Mouse (Mus musculus) hindbrain, embryonic 15.5 days (tissue): ENCODE data around the gene Olfr1501. TPM values are rescaled to one million over a fixed set of nuclear protein-coding genes. Genes with fewer than 3 reads are reported as not detected.
"Not testable (repeated sequence)": the region's sequence is repeated elsewhere in the genome, so short reads cannot be mapped to it uniquely, and the experiment has no call there.

ENCODE experiments used
- ATAC-seq: fragments of 200-750 bp; cut with Nextera tagmentation; 2 replicates; pipeline ENCODE4 v1.8.0; 2017; ENCODE audit warnings: low read depth, moderate number of reproducible peaks, moderate TSS enrichment; ENCODE audit not compliant: low FRiP score
- H3K27ac ChIP-seq: fragments of 300-500 bp; sonication (generic); replicated peaks from 2 replicates; pipeline ENCODE4 v1.5.1; 2015; ENCODE audit warnings: mild to moderate bottlenecking, inconsistent platforms
- H3K27me3 ChIP-seq: fragments of 300-500 bp; sonication (generic); 2 replicates; pipeline ENCODE4 v1.6.1; 2015; ENCODE audit warnings: control low read depth, inconsistent platforms
- H3K36me3 ChIP-seq: fragments of 300-500 bp; sonication (generic); 2 replicates; pipeline ENCODE4 v1.6.1; 2015; ENCODE audit warnings: control low read depth, inconsistent platforms
- H3K4me1 ChIP-seq: fragments of 300-500 bp; sonication (generic); replicated peaks from 2 replicates; pipeline ENCODE4 v1.6.1; 2015; ENCODE audit warnings: control low read depth, inconsistent platforms
- H3K4me2 ChIP-seq: fragments of 300-500 bp; sonication (generic); 2 replicates; pipeline ENCODE4 v1.6.1; 2015; ENCODE audit warnings: moderate library complexity, mild to moderate bottlenecking, inconsistent platforms
- H3K4me3 ChIP-seq: fragments of 300-500 bp; sonication (generic); 2 replicates; pipeline ENCODE4 v1.5.1; 2015; ENCODE audit warnings: mild to moderate bottlenecking, inconsistent platforms
- H3K9ac ChIP-seq: fragments of 300-500 bp; sonication (generic); 2 replicates; pipeline ENCODE4 v1.6.1; 2015; ENCODE audit warnings: inconsistent platforms
- H3K9me3 ChIP-seq: fragments of 300-500 bp; sonication (generic); 2 replicates; pipeline ENCODE4 v1.6.1; 2016; ENCODE audit warnings: control low read depth, inconsistent platforms
- WGBS: fragments of 180-500 bp; shearing (Covaris S2); methylation state at CpG from one replicate; pipeline ENCODE4 v1.1.7; 2015; 5-methylcytosine and 5-hydroxymethylcytosine counted together
- polyA plus RNA-seq: library from polyadenylated mRNA; unstranded; fragments of >200 nt; fragmentation: Nextera tagmentation; extraction: Ambion mirVana; gene quantifications from 2 replicates; pipeline ENCODE4 v1.2.1, GENCODE M21; 2015

Olfr1501 gene
- not detected in 2 replicates for polyA plus RNA-seq

DNA sequence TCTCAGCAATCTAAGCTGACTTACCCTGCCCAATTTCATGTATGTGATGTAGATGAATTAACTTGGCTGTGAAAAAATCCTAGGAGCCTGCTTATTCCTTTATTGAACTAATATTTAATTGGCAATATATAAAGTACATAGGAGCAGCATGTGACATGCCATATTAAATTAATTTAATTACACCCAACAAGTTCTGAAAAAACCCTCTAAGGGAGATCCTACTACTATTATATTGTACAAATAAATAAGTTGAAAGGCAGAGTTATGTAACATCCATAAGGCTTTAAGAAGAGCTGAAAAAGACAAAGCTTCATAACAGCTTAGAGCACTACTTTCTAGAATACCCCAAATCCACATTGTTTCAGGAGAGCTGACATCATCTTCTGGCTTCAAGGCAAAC, at the start of gene Olfr1501:
Gene Olfr1501, minus strand, starts transcription at position 101 of the 400 bp plus-strand sequence.
- H3K9ac ChIP-seq, H3K4me2 ChIP-seq, ATAC-seq, H3K36me3 ChIP-seq, H3K27ac ChIP-seq, H3K4me1 ChIP-seq, H3K4me3 ChIP-seq, H3K9me3 ChIP-seq, H3K27me3 ChIP-seq: not testable (repeated sequence)

GRCm38 (mm10) chr19:13897828-13898227, 47.3 kb upstream of the Olfr1501 start, which contains the start of gene Olfr1504:
TSS of gene Olfr1504 (minus strand) at chr19:13897928.
- Histone ChIP-seq H3K27me3 (no peaks in the 10 kb centered on the region), H3K9me3 (no peaks in the 10 kb centered on the region), H3K36me3 (no peaks in the 10 kb centered on the region), H3K4me3 (no peak within 1 kb of the TSS), H3K4me2 (no peak within 1 kb of the TSS), H3K9ac (no peak within 1 kb of the TSS), H3K4me1 (no peaks in the 10 kb centered on the region), H3K27ac (no peak within 1 kb of the TSS)
- no peak for ATAC-seq
- WGBS: 72% methylated on average over 1 of the region's 1 CpGs

DNA sequence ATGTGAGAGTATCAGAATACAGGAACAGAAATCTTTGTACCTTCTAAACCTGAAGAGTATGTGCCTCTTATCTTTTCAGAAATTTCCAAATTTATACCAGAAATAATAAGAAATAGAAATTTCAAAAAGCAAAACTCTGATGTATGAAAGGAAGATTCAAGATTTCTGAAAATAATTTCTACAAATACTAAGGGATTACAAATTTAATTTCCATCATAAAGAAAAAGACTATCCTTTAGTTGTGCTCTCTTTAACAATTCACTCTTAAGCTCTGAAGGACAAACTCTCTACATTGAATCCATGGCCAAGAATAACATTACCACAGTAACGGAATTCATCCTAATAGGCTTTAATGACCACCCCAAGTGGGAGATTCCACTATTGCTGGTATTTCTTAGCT, 11.0 kb upstream of the Olfr1501 start, which contains the start of gene Olfr1502:
Gene Olfr1502, plus strand, starts transcription at position 301 of the 400 bp plus-strand sequence.
- H3K4me2 ChIP-seq: no peak within 1 kb of the TSS
- 88% methylated on average over 1 of the region's 1 CpGs for WGBS
- no peak for ATAC-seq
- no peak within 1 kb of the TSS for H3K9ac ChIP-seq
- H3K4me1 ChIP-seq: no peaks in the 10 kb centered on the region
- H3K9me3 ChIP-seq: no peaks in the 10 kb centered on the region
- H3K27ac ChIP-seq: no peak within 1 kb of the TSS
- no peak within 1 kb of the TSS for H3K4me3 ChIP-seq
- H3K36me3 ChIP-seq: no peaks in the 10 kb centered on the region
- no peaks in the 10 kb centered on the region for H3K27me3 ChIP-seq

DNA sequence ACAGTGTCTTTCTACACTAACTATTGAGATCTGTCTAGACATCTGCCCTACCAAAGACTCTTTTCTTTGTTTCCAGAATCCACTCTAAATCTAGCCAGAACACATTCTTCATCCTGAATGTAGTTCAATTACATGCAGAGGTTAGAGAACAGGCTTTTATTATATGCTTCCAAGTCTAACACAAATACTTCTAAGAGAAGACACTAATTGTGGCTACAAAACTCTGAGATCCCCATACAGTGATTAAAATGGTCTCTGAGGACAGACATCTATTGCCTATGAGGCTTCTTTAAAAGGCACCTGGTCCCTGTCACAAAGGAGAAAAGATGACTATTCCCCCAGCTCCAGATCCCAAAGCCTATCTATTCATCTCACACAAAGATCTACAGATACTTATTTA, 20.1 kb downstream of the Olfr1501 start, which contains the start of gene Olfr1500:
Gene Olfr1500, minus strand, starts transcription at position 101 of the 400 bp plus-strand sequence.
- Histone ChIP-seq H3K27me3 (no peaks in the 10 kb centered on the region), H3K9ac (no peak within 1 kb of the TSS), H3K36me3 (no peaks in the 10 kb centered on the region), H3K27ac (no peak within 1 kb of the TSS), H3K4me1 (no peaks in the 10 kb centered on the region), H3K9me3 (no peaks in the 10 kb centered on the region), H3K4me3 (no peak within 1 kb of the TSS), H3K4me2 (no peak within 1 kb of the TSS)
- ATAC-seq: no peak

- no peaks in the 10 kb centered on the region for H3K9me3 ChIP-seq
- no peak overlapping the region for H3K4me3 ChIP-seq
- no peak overlapping the region for H3K9ac ChIP-seq
- H3K27me3 ChIP-seq: no peaks in the 10 kb centered on the region
- whole genome bisulfite sequencing: 80% methylated on average over 3 of the region's 3 CpGs
- H3K4me1 ChIP-seq: no peaks in the 10 kb centered on the region
- no peak overlapping the region for H3K27ac ChIP-seq
- H3K36me3 ChIP-seq: no peaks in the 10 kb centered on the region
- H3K4me2 ChIP-seq: no peak overlapping the region
- no peak for ATAC-seq
Observed at GRCm38 (mm10) chr19:13828447-13828846, 22.0 kb downstream of the Olfr1501 start.

GRCm38 (mm10) chr19:13820847-13821246, 29.6 kb downstream of the Olfr1501 start:
- H3K4me1 ChIP-seq: no peaks in the 10 kb centered on the region
- no peaks in the 10 kb centered on the region for H3K9me3 ChIP-seq
- ATAC-seq: no peak
- H3K27ac ChIP-seq: no peak overlapping the region
- H3K4me3 ChIP-seq: no peak overlapping the region
- no peaks in the 10 kb centered on the region for H3K36me3 ChIP-seq
- no peaks in the 10 kb centered on the region for H3K27me3 ChIP-seq
- 71% methylated on average over 5 of the region's 5 CpGs for WGBS
- H3K4me2 ChIP-seq: no peak overlapping the region
- H3K9ac ChIP-seq: no peak overlapping the region

DNA sequence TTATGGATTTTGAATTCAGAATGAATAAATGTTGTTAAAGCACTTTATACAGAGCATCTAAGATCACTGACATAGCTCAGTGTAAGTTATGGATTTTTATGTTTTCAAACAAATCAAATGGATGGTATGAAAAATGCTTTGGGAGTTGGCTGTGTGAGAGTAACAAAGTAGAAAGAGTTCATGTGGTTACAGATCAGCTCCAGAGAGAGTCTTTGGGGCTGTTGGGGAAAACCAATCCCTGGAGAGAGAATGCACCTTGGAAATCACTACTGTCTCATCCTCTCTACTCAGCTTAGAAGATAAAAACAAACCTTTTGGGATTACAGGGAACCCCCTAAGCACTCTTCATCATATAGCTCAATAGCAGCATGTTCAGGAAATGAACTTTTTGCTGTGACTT, 31.1 kb downstream of the Olfr1501 start, which contains the start of gene Olfr1499:
Gene Olfr1499, minus strand, starts transcription at position 101 of the 400 bp plus-strand sequence.
- no peaks in the 10 kb centered on the region for H3K9me3 ChIP-seq

DNA sequence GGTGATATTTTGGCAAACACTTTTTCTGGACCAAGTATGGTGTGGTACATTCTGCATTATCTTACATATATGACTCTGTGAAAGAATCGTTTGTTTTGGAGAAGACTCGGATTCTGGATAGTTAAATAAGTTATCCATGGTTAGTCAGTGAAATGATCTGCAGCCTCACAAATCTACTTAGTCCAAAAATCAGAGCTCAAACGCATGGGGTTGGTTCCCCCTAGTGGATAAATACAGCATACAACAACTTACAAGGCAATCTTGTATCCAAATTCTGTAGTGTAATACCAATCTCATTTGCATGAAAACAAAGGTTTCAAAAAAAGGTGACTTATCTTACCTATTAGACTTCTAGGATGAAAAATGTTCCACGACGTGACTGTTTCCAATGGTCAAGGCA, 31.7 kb downstream of the Olfr1501 start:
- no peak for ATAC-seq
- H3K27ac ChIP-seq: no peak overlapping the region
- no peak overlapping the region for H3K9ac ChIP-seq
- H3K4me2 ChIP-seq: no peak overlapping the region
- no peaks in the 10 kb centered on the region for H3K9me3 ChIP-seq
- no peak overlapping the region for H3K4me3 ChIP-seq
- H3K4me1 ChIP-seq: no peaks in the 10 kb centered on the region
- H3K27me3 ChIP-seq: no peaks in the 10 kb centered on the region
- no peaks in the 10 kb centered on the region for H3K36me3 ChIP-seq
- WGBS: 35% methylated on average over 5 of the region's 5 CpGs

More for the DNA sequence above, 31.1 kb downstream of the Olfr1501 start, which contains the start of gene Olfr1499:
- no peak within 1 kb of the TSS for H3K27ac ChIP-seq
- no peaks in the 10 kb centered on the region for H3K36me3 ChIP-seq
- H3K4me1 ChIP-seq: no peaks in the 10 kb centered on the region
- no peak within 1 kb of the TSS for H3K4me2 ChIP-seq
- no peak within 1 kb of the TSS for H3K9ac ChIP-seq
- H3K4me3 ChIP-seq: no peak within 1 kb of the TSS
- ATAC-seq: no peak
- no peaks in the 10 kb centered on the region for H3K27me3 ChIP-seq

DNA sequence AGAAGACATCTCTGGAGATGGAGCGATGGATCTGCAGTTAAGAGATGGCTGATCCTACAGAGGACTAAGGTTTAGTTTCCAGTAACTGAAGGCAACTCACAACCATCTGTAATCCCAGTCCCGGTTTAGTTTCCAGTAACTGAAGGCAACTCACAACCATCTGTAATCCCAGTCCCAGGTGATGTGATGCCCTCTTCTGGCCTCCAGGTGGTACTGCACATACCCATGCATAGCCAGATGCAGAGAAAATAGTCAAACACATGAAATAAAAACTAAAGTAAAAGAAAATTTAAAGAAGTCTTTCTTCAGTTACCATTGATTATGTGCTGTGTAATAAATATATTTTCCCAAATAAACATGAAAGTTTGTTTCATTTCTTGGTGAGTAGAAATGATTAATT, 37.7 kb downstream of the Olfr1501 start:
- Histone ChIP-seq H3K27ac (no peak overlapping the region), H3K4me2 (no peak overlapping the region), H3K9ac (no peak overlapping the region), H3K27me3 (no peaks in the 10 kb centered on the region), H3K4me1 (no peaks in the 10 kb centered on the region), H3K36me3 (no peaks in the 10 kb centered on the region), H3K9me3 (no peaks in the 10 kb centered on the region), H3K4me3 (no peak overlapping the region)
- 66% methylated on average over 2 of the region's 2 CpGs for WGBS
- no peak for ATAC-seq

GRCm38 (mm10) chr19:13805486-13805885, 45.0 kb downstream of the Olfr1501 start:
- not testable (repeated sequence) for H3K9ac ChIP-seq, H3K27ac ChIP-seq, H3K4me3 ChIP-seq, H3K4me2 ChIP-seq, H3K4me1 ChIP-seq, H3K9me3 ChIP-seq, ATAC-seq, H3K27me3 ChIP-seq, H3K36me3 ChIP-seq
- 68% methylated on average over 1 of the region's 1 CpGs for WGBS

GRCm38 (mm10) chr19:13798102-13798501, 52.4 kb downstream of the Olfr1501 start, which contains the start of gene Olfr1497:
TSS of gene Olfr1497 (minus strand) at chr19:13798202.
- Histone ChIP-seq H3K4me3 (no peak within 1 kb of the TSS), H3K36me3 (no peaks in the 10 kb centered on the region), H3K27me3 (no peaks in the 10 kb centered on the region), H3K9me3 (no peaks in the 10 kb centered on the region), H3K9ac (no peak within 1 kb of the TSS), H3K4me1 (no peaks in the 10 kb centered on the region), H3K27ac (no peak within 1 kb of the TSS), H3K4me2 (no peak within 1 kb of the TSS)
- ATAC-seq: no peak
